Mouse (Mus musculus) embryonic fibroblast, embryonic 13.5 days (primary cell): ENCODE data around the gene Cers1.

Experiments
- CTCF ChIP-seq: IDR thresholded peaks from 2 replicates; pipeline ENCODE4 v1.5.1; 2011; ENCODE audit warnings: mild to moderate bottlenecking, control low read depth, low read length, moderate library complexity, borderline replicate concordance; ENCODE audit not compliant: insufficient read depth
- POLR2A ChIP-seq: IDR thresholded peaks from 2 replicates; pipeline ENCODE4 v1.6.1; 2011; ENCODE audit warnings: low read depth, mild to moderate bottlenecking, control low read depth, low read length, moderate library complexity

GRCm38 (mm10) chr8:70332878-70333202 is 17.3 kb downstream of the Cers1 start:
- no peak for TF ChIP-seq CTCF
- no peak for TF ChIP-seq POLR2A
